Mouse (Mus musculus): ENCODE measurements around the gene Platr17. TPM values are rescaled to one million over a fixed set of nuclear protein-coding genes. Genes with fewer than 3 reads are reported as not detected.

Platr17 gene
- polyA plus RNA-seq, 1 experiment from 2014 or later: 0.30 TPM

- Histone ChIP-seq H3K27ac (ENCODE audit: low read length) (peak overlapping the region; percentile 82), H3K4me3 (ENCODE audit: low read length) (peak overlapping the region; percentile 74), H3K36me3 (ENCODE audit: control insufficient read depth, insufficient read depth) (peaks cover 39% of the 10 kb centered on the region), H3K4me1 (ENCODE audit: control insufficient read depth, insufficient read depth, low read length) (peaks cover 23% of the 10 kb centered on the region), H3K9ac (ENCODE audit: low read length) (peak overlapping the region; percentile 71), H3K9me3 (replicated peaks; ENCODE audit: control insufficient read depth, low read length) (no peaks in the 10 kb centered on the region), H3K27me3 (ENCODE audit: control insufficient read depth, insufficient read depth, low read length) (no peaks in the 10 kb centered on the region), H3K4me2 (ENCODE audit: low read depth, low read length) (peak overlapping the region; percentile 88)
- peak; percentile 2 for ATAC-seq (replicated peaks; ENCODE audit: extremely low read depth, insufficient read depth, low FRiP score)
- WGBS: under 1% methylated on average over 10 of the region's 20 CpGs
Observed at GRCm38 (mm10) chr17:33916294-33916693, 11.4 kb downstream of the Platr17 start.

- 65% methylated on average over 31 of the region's 31 CpGs for WGBS
- Histone ChIP-seq H3K4me1 (ENCODE audit: control insufficient read depth, insufficient read depth, low read length) (peaks cover 23% of the 10 kb centered on the region), H3K9me3 (replicated peaks; ENCODE audit: control insufficient read depth, low read length) (no peaks in the 10 kb centered on the region), H3K4me3 (ENCODE audit: low read length) (peak overlapping the region; percentile 74), H3K27me3 (ENCODE audit: control insufficient read depth, insufficient read depth, low read length) (no peaks in the 10 kb centered on the region), H3K36me3 (ENCODE audit: control insufficient read depth, insufficient read depth) (peaks cover 31% of the 10 kb centered on the region), H3K4me2 (ENCODE audit: low read depth, low read length) (peak overlapping the region; percentile 88), H3K9ac (ENCODE audit: low read length) (peak overlapping the region; percentile 71), H3K27ac (ENCODE audit: low read length) (0 out of 2 replicates have a peak overlapping the region, but pooled peaks have one; percentile 14)
- no peak for ATAC-seq (replicated peaks; ENCODE audit: extremely low read depth, insufficient read depth, low FRiP score)
Observed at GRCm38 (mm10) chr17:33916847-33917655, 12.1 kb downstream of the Platr17 start.

GRCm38 (mm10) chr17:33917656-33918292 lies 12.8 kb downstream of the Platr17 start:
- Histone ChIP-seq H3K9me3 (replicated peaks; ENCODE audit: control insufficient read depth, low read length) (no peaks in the 10 kb centered on the region), H3K4me3 (ENCODE audit: low read length) (no peak overlapping the region), H3K27me3 (ENCODE audit: control insufficient read depth, insufficient read depth, low read length) (no peaks in the 10 kb centered on the region), H3K27ac (ENCODE audit: low read length) (no peak overlapping the region), H3K4me2 (ENCODE audit: low read depth, low read length) (no peak overlapping the region), H3K36me3 (ENCODE audit: control insufficient read depth, insufficient read depth) (peaks cover 26% of the 10 kb centered on the region), H3K4me1 (ENCODE audit: control insufficient read depth, insufficient read depth, low read length) (peaks cover 23% of the 10 kb centered on the region), H3K9ac (ENCODE audit: low read length) (no peak overlapping the region)
- ATAC-seq (replicated peaks; ENCODE audit: extremely low read depth, insufficient read depth, low FRiP score): no peak
- 76% methylated on average over 18 of the region's 18 CpGs for WGBS

GRCm38 (mm10) chr17:33918293-33919203 lies 13.6 kb downstream of the Platr17 start:
- H3K4me2 ChIP-seq (ENCODE audit: low read depth, low read length): peak overlapping the region; percentile 97
- peak overlapping the region; percentile 86 for H3K9ac ChIP-seq (ENCODE audit: low read length)
- H3K27ac ChIP-seq (ENCODE audit: low read length): peak overlapping the region; percentile 89
- peak overlapping the region; percentile 85 for H3K4me3 ChIP-seq (ENCODE audit: low read length)
- no peaks in the 10 kb centered on the region for H3K27me3 ChIP-seq (ENCODE audit: control insufficient read depth, insufficient read depth, low read length)
- peaks cover 23% of the 10 kb centered on the region for H3K4me1 ChIP-seq (ENCODE audit: control insufficient read depth, insufficient read depth, low read length)
- no peak for ATAC-seq (replicated peaks; ENCODE audit: extremely low read depth, insufficient read depth, low FRiP score)
- no peaks in the 10 kb centered on the region for H3K9me3 ChIP-seq (replicated peaks; ENCODE audit: control insufficient read depth, low read length)
- 55% methylated on average over 37 of the region's 37 CpGs for WGBS
- peaks cover 20% of the 10 kb centered on the region for H3K36me3 ChIP-seq (ENCODE audit: control insufficient read depth, insufficient read depth)

GRCm38 (mm10) chr17:33919351-33920281 lies 14.7 kb downstream of the Platr17 start:
- Histone ChIP-seq H3K9me3 (replicated peaks; ENCODE audit: control insufficient read depth, low read length) (no peaks in the 10 kb centered on the region), H3K4me3 (ENCODE audit: low read length) (peak overlapping the region; percentile 85), H3K27me3 (ENCODE audit: control insufficient read depth, insufficient read depth, low read length) (no peaks in the 10 kb centered on the region), H3K4me2 (ENCODE audit: low read depth, low read length) (peak overlapping the region; percentile 97), H3K36me3 (ENCODE audit: control insufficient read depth, insufficient read depth) (peaks cover 10% of the 10 kb centered on the region), H3K4me1 (ENCODE audit: control insufficient read depth, insufficient read depth, low read length) (peaks cover 23% of the 10 kb centered on the region), H3K27ac (ENCODE audit: low read length) (peak overlapping the region; percentile 89), H3K9ac (ENCODE audit: low read length) (peak overlapping the region; percentile 86)
- WGBS: under 1% methylated on average over 52 of the region's 52 CpGs
- ATAC-seq (replicated peaks; ENCODE audit: extremely low read depth, insufficient read depth, low FRiP score): peak; percentile 34

- Histone ChIP-seq H3K4me2 (ENCODE audit: low read depth, low read length) (peak overlapping the region; percentile 97), H3K4me1 (ENCODE audit: control insufficient read depth, insufficient read depth, low read length) (peaks cover 17% of the 10 kb centered on the region), H3K9me3 (replicated peaks; ENCODE audit: control insufficient read depth, low read length) (no peaks in the 10 kb centered on the region), H3K4me3 (ENCODE audit: low read length) (peak overlapping the region; percentile 85), H3K9ac (ENCODE audit: low read length) (peak overlapping the region; percentile 86), H3K36me3 (ENCODE audit: control insufficient read depth, insufficient read depth) (peaks cover 13% of the 10 kb centered on the region), H3K27ac (ENCODE audit: low read length) (peak overlapping the region; percentile 89), H3K27me3 (ENCODE audit: control insufficient read depth, insufficient read depth, low read length) (no peaks in the 10 kb centered on the region)
- WGBS: under 1% methylated on average over 36 of the region's 36 CpGs
- peak; percentile 8; the same call in 1 of the 2 replicates for ATAC-seq (replicated peaks; ENCODE audit: extremely low read depth, insufficient read depth, low FRiP score)
Observed at GRCm38 (mm10) chr17:33920282-33921097, 15.6 kb downstream of the Platr17 start.

- no peak for ATAC-seq (replicated peaks; ENCODE audit: extremely low read depth, insufficient read depth, low FRiP score)
- Histone ChIP-seq H3K4me1 (ENCODE audit: control insufficient read depth, insufficient read depth, low read length) (peaks cover 17% of the 10 kb centered on the region), H3K4me3 (ENCODE audit: low read length) (no peak overlapping the region), H3K9me3 (replicated peaks; ENCODE audit: control insufficient read depth, low read length) (no peaks in the 10 kb centered on the region), H3K4me2 (ENCODE audit: low read depth, low read length) (no peak overlapping the region), H3K36me3 (ENCODE audit: control insufficient read depth, insufficient read depth) (peaks cover 13% of the 10 kb centered on the region), H3K27ac (ENCODE audit: low read length) (no peak overlapping the region), H3K27me3 (ENCODE audit: control insufficient read depth, insufficient read depth, low read length) (no peaks in the 10 kb centered on the region), H3K9ac (ENCODE audit: low read length) (no peak overlapping the region)
- WGBS: 85% methylated on average over 7 of the region's 7 CpGs
Observed at GRCm38 (mm10) chr17:33921361-33921760, 16.4 kb downstream of the Platr17 start.

Data from heart, embryonic 16.5 days (tissue).